Mouse (Mus musculus) cerebellum, adult 11 months (tissue): ENCODE measurements around the gene Tns1.

ENCODE experiments used
- DNase-seq: peaks from one replicate; pipeline ENCODE4 v3.0.0; 2022

Gene Tns1

GRCm38 (mm10) chr1:73926279-73926678, 198.0 kb downstream of the Tns1 start:
- no peak for DNase-seq

DNA sequence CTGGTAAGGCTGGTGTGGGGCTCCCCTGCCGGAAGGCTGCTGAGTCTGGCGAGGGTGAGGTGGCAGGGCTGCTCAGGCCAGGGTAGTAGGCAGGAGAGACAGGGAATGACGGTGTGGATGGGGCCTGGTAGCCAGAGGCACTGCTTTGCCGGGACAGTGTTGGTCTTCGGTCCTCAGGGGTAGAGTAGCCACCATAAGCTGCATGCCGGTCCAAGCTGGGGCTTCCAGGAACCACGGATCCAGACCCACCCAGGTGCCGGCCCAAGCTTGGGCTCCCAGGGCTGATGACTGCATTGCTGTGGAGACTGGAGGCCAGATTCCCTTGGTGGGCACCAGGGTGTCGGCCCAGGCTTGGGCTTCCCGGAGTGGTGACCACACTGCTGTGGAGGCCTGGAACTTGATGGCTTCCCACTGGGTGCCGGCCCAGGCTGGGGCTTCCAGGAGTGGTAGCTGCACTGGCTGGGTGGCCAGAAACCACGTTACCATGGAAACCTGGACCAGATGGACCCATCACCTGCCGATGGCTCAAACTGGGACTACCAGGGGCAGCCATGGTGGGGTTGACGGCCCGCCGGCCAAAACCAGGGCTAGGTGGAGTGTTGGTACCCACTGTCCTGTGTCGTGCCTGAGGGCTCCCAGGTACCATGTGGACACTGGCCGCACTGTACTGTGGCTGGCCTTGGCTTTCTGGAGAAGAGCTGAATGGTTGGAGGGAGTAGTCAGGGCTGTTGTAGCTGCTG, 199.2 kb downstream of the Tns1 start:
- no peak for DNase-seq

GRCm38 (mm10) chr1:73924210-73924609, 200.0 kb downstream of the Tns1 start:
- no peak for DNase-seq

DNA sequence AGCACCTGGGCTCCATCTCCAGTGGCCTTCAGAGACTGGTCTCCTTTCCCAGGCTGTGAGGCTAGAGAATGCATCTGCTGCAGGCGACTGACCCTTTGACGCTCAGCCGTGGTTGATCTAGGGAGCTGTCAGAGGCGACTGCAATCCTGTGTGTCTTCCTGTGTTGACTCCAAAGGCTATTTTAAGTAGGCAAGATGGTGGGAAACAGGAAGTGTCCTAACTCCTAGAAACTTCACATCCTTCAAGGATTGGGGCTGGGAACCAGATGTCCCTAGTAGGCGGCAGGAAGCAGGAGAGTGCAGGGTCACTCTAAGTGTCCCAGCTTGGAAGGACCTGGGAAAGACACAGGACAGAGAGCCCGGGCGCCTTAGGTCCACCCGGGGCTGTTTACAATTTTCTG, 201.1 kb downstream of the Tns1 start:
- no peak for DNase-seq

DNA sequence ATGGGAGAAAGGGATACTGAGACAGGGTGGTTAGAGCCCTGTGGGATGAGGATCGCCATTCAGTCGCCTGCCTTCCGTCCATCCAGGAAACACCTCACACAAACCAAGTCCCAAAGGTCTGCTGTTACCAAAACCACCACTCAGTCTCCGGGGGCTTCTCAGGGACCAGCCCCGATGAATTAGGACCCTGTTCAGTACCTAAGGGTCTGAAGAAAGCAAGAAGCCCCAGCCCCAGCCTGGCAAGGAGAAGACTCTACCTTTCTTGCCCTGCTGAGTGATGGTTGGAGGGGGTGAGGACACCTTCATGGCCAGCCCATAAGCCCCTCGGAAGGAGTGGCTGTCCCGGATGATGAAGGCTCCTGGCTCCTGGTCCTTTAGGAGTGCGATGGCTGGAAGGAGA, 203.5 kb downstream of the Tns1 start:
- DNase-seq: no peak

DNA sequence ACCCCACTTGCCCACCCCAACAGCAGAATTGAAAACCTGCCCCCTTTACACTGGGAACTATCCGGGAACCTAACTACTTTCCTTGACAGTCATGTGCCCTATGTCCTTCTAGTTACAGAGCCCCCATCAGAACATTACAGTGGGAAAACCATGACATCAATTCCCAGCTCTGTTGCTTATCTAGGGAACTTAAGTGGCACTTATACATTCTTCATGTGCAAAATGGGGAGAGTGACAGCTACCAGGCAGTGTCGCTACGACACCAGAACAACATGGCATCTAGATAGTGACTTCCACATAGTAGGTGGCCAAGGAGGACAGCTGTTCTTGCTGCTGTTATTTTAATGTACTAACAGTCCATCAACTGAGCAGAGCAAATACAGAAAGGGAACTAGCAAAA, 204.3 kb downstream of the Tns1 start:
- DNase-seq: no peak

DNA sequence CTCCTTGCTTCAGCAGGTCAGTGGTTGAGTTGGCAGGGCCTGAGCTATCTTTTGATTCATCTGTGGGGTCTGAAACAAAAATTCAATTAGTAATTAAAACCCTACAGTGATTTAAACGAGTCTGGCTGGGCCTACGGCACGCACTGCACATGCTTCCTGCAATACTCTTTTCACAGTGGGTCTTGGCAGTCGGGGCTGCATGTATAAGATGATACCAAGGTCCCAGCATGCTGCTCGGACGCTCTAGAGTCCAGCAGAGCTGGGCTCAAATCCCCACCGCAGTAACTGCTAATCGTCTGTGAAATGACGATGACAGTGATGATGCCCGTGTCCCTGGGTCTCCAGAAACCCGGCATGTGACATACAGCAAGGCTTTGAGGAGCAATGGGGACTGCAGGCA, 206.2 kb downstream of the Tns1 start:
- no peak for DNase-seq

- no peak for DNase-seq
These were observed 208.0 kb downstream of the Tns1 start for GRCm38 (mm10) chr1:73916298-73916697.

GRCm38 (mm10) chr1:73915218-73916070, 208.8 kb downstream of the Tns1 start:
- DNase-seq: no peak

DNA sequence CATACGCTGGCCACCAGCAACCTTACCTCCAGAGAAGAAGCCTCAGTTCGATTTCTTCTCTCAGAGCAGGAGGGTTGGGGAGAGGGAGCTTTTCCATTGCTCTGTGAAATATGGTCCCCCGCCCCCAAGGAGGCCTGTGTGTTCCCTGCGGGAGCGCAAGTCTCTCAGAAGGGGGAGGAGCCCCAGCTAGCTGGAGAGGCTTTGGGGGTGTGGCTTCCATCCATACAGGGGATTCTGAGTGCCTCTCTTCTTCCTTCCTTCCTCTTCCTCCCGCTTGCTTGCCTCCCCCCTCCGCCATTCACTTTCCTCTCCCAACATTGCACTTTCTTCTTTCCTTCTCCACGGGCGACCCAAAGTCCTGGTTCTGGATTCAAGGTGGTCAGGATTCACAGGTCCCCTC, 210.2 kb downstream of the Tns1 start:
- DNase-seq: no peak

GRCm38 (mm10) chr1:73913071-73914005, 210.9 kb downstream of the Tns1 start:
- no peak for DNase-seq

DNA sequence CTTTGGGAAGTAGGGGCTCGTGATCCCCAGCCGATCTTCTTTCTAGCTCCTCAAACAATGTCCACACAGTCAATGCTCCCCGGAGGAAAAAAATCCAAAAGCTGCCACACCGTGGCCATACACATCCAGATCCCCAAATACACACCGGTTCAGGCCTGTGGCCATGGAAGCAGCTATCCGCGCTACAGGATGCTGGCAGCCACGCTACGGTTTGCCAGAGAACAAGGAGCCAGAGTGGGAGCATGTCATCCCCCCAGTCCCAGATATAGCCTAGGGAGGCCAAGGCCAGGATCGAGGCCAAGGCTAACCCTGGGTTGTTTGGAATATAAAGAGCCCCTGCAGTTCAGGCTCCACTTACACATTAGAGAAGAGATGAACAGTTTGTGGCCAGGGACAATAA, 211.8 kb downstream of the Tns1 start:
- DNase-seq: no peak

- no peak for DNase-seq
These were observed 212.3 kb downstream of the Tns1 start for GRCm38 (mm10) chr1:73911981-73912380.

GRCm38 (mm10) chr1:73910701-73911100, 213.5 kb downstream of the Tns1 start:
- DNase-seq: no peak

DNA sequence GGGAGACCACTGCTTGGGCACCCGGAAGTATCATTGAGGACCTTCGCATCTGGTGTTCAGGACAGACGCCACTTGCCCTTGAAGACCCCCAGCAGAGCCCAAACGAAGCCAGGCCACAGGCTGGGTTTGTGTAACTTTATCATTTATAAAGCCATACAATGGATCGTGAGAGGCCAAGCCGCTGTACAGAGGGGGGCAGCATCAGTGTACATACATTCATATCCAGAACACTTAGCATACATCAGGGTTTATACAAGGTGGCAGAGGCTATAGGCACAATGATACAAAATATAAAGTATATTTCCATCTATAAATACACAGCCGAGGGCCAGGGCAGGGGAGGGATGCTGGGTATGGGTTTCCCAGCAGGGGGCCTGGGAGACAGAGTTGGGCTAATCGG, 214.1 kb downstream of the Tns1 start:
- DNase-seq: no peak

GRCm38 (mm10) chr1:73909191-73909983, 214.9 kb downstream of the Tns1 start:
- DNase-seq: no peak

DNA sequence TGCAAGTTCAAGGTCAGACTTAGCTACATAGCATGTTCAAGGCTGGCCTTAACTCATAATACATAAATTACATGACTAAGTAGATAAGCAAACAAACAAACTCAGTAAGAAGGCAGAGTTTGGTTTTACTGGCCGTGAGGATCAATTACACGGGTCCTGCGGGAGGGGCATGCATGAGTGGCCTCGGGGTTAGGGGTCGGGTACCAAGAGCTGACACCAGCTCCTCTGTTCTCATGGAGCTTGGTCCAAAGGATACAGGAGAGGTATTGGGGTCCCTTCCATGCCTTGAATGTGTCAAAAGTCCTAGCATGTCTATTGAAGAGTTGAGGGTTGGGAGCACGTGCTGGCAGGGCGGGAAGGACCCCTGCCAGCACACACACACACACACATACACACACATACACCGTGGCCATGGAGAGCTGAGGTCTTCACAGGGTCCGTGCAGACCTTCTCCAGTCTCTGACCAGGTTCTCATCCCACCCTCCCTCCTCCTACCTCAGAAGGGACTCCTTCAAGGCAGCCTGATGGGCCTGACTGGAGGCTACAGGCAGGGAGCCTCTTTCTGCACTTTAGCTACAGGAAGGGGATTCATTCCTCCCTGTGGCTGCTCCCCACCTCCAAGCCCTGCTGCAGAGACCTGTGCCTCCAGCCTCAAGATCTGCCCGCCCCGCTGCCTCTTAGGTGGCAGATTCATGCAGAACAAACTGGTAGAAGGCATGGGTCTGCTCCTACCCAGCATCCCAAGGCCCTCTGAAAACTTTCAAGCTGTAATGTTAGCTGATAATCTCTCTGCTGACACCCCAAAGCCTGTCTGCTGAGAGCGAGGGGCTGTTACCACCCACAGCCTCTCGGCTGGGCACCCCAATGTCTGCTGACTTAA, 215.9 kb downstream of the Tns1 start:
- no peak for DNase-seq

GRCm38 (mm10) chr1:73907166-73907565, 217.1 kb downstream of the Tns1 start:
- DNase-seq: no peak

GRCm38 (mm10) chr1:73906376-73906775, 217.9 kb downstream of the Tns1 start:
- DNase-seq: no peak

- no peak for DNase-seq
These were observed 218.4 kb downstream of the Tns1 start for GRCm38 (mm10) chr1:73905811-73906190.

DNA sequence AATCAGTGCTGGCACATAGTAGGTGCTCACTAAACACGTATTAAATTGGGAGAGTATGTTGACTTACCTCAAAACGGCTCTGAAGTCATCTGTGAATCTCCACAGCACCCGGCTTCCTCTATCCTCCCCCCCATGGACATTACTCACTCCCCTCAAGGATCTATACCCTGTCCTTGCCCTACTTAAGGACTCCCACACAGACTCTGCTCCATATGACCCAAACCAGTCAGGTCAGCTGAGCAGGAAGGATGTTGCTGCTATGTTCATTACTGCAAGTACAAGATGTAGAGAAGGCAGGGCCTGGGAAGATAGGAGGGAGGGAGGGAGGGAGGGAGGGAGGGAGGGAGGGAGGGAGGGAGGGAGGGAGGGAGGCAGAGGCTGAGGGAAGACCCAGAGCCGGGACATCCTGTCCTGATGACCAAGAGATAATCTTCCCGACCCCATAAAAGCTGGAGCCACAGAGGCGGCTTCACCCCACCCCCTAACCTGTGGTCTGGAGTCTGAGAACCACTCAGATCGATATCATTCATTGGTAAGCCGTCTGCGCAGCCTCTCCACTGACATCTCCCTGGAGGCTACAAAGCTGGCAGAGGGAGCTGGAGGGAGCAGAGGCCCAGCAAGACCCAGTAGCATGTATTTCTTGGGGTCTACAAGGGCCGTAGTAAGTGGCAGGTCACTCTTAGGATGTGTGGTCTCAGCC, 219.0 kb downstream of the Tns1 start:
- DNase-seq: no peak
